In genomic region chr10:62847069-62847626, GRCm38 (mm10) we compare ENCODE assay signal across 9 mouse cellular contexts. TPM values are rescaled to one million over a fixed set of nuclear protein-coding genes. Genes with fewer than 3 reads are reported as not detected.
DNase-seq lines count a peak whose midpoint lies in the region; ATAC-seq and TF ChIP-seq lines count a peak whose summit lies in the region.
"Had no signal": no experiment of that assay in that cellular context is flagged by ENCODE, and none has a peak within 500 bp of the region (broad histone marks: within the 10 kb centered on the region; RNA-seq: fewer than 3 reads in every experiment).

No protein-coding gene starts in this region.

- H3K4me3 ChIP-seq in heart, postnatal 0 days (ENCODE audit: low read depth, low read length): no peak overlapping the region
- H3K4me3 ChIP-seq in heart, embryonic 12.5 days: no peak overlapping the region
- no peak overlapping the region for H3K4me3 ChIP-seq in intestine, embryonic 15.5 days (replicated peaks)
- H3K4me3 ChIP-seq: neural tube, embryonic 12.5 days had no signal

- no peak for ATAC-seq in heart, postnatal 0 days (ENCODE audit: insufficient read depth, low read depth)
- ATAC-seq in heart, embryonic 12.5 days (ENCODE audit: insufficient number of reproducible peaks, low FRiP score): no peak
- ATAC-seq in granulocyte monocyte progenitor cell, adult 5-6 weeks (replicated peaks; ENCODE audit: poor library complexity, severe bottlenecking): no peak
- no peak for ATAC-seq in intestine, embryonic 15.5 days

- peaks cover 15% of the 10 kb centered on the region for H3K4me1 ChIP-seq in heart, postnatal 0 days (ENCODE audit: control insufficient read depth, insufficient read depth)
- H3K4me1 ChIP-seq in heart, embryonic 12.5 days (replicated peaks): peaks cover 42% of the 10 kb centered on the region
- peaks cover 4% of the 10 kb centered on the region for H3K4me1 ChIP-seq in intestine, embryonic 15.5 days (replicated peaks)

- WGBS in heart, postnatal 0 days: 54% methylated on average over 12 of the region's 12 CpGs
- WGBS in heart, embryonic 12.5 days: 74% methylated on average over 12 of the region's 12 CpGs
- WGBS in intestine, embryonic 15.5 days: 64% methylated on average over 12 of the region's 12 CpGs

- TF ChIP-seq CTCF in heart, postnatal 0 days (IDR thresholded peaks at IDR 0.05; ENCODE audit: low read depth): peak; percentile 45

- no peaks in the 10 kb centered on the region for H3K36me3 ChIP-seq in heart, postnatal 0 days (replicated peaks; ENCODE audit: control insufficient read depth, insufficient read depth, low read length)
- H3K36me3 ChIP-seq in heart, embryonic 12.5 days: no peaks in the 10 kb centered on the region
- no peaks in the 10 kb centered on the region for H3K36me3 ChIP-seq in intestine, embryonic 15.5 days

- DNase-seq in heart, postnatal 0 days (ENCODE audit: low spot score): no peak
- DNase-seq in Muller cell, postnatal 12 days (ENCODE audit: inconsistent ontology term): peak; percentile 96
- DNase-seq in cerebellum, adult 8-10 months: peak; percentile 70
- peak; percentile 64 for DNase-seq in layer of hippocampus, adult 11-12 months (ENCODE audit: low spot score)
- peak; percentile 54 to 62 for DNase-seq in right cerebral cortex, adult 2 months (ENCODE audit: low spot score in 2 of 2)

- H3K27me3 ChIP-seq in heart, postnatal 0 days (ENCODE audit: control insufficient read depth, insufficient read depth, low read length): no peaks in the 10 kb centered on the region
- no peaks in the 10 kb centered on the region for H3K27me3 ChIP-seq in heart, embryonic 12.5 days (replicated peaks)
- no peaks in the 10 kb centered on the region for H3K27me3 ChIP-seq in intestine, embryonic 15.5 days (replicated peaks)
- H3K27me3 ChIP-seq: neural tube, embryonic 12.5 days had no signal

- TF ChIP-seq EP300 in heart, postnatal 0 days (IDR thresholded peaks at IDR 0.05; ENCODE audit: low read depth): no peak

- peak overlapping the region; percentile 30; the same call in 1 of the 2 replicates for H3K27ac ChIP-seq in heart, postnatal 0 days (ENCODE audit: low read depth)
- H3K27ac ChIP-seq in heart, embryonic 12.5 days (ENCODE audit: poor library complexity, severe bottlenecking): no peak overlapping the region
- no peak overlapping the region for H3K27ac ChIP-seq in intestine, embryonic 15.5 days
- H3K27ac ChIP-seq: neural tube, embryonic 12.5 days had no signal

- H3K9me3 ChIP-seq in heart, postnatal 0 days (replicated peaks; ENCODE audit: control insufficient read depth, low read length): no peaks in the 10 kb centered on the region
- no peaks in the 10 kb centered on the region for H3K9me3 ChIP-seq in heart, embryonic 12.5 days (replicated peaks)
- no peaks in the 10 kb centered on the region for H3K9me3 ChIP-seq in intestine, embryonic 15.5 days
- H3K9me3 ChIP-seq: neural tube, embryonic 12.5 days had no signal

- no peak overlapping the region for H3K9ac ChIP-seq in heart, postnatal 0 days (replicated peaks; ENCODE audit: low read depth, low read length)
- H3K9ac ChIP-seq in heart, embryonic 12.5 days: no peak overlapping the region
- no peak overlapping the region for H3K9ac ChIP-seq in intestine, embryonic 15.5 days
- H3K9ac ChIP-seq: neural tube, embryonic 12.5 days had no signal

- no peak overlapping the region for H3K4me2 ChIP-seq in heart, postnatal 0 days (ENCODE audit: low read depth, low read length)
- H3K4me2 ChIP-seq in heart, embryonic 12.5 days: no peak overlapping the region
- no peak overlapping the region for H3K4me2 ChIP-seq in intestine, embryonic 15.5 days (replicated peaks)
- H3K4me2 ChIP-seq: neural tube, embryonic 12.5 days had no signal

RNA-seq across cellular contexts. Expression of gene Ccar1, which starts 55.1 kb away (rescaled TPM):
- total RNA-seq in heart, postnatal 0 days (2014; rRNA removed; ENCODE audit: low replicate concordance): 59.2 and 96.8 TPM in 2 replicates
- 56.9 and 59.0 TPM in 2 replicates for polyA plus RNA-seq in heart, postnatal 0 days (2015; fragmentation: Nextera tagmentation; extraction: Ambion mirVana)
- polyA plus RNA-seq in heart, embryonic 12.5 days (2016; fragmentation: Nextera tagmentation; extraction: Ambion mirVana): 89.7 and 93.6 TPM in 2 replicates
- total RNA-seq in granulocyte monocyte progenitor cell, adult 5-6 weeks (2014; fragmentation: Nextera tagmentation): 125 and 138 TPM in 2 replicates
- total RNA-seq in granulocyte monocyte progenitor cell, adult 5-6 weeks (2017): 103 and 105 TPM in 2 replicates
- polyA plus RNA-seq in intestine, embryonic 15.5 days (2015; fragmentation: Nextera tagmentation; extraction: Ambion mirVana): 109 and 110 TPM in 2 replicates
